Mouse (Mus musculus): ENCODE results near the gene Ctnna3.
A peak's percentile ranks its signal among the peaks of the same experiment; 100 is the strongest.

The Ctnna3 gene

DNA sequence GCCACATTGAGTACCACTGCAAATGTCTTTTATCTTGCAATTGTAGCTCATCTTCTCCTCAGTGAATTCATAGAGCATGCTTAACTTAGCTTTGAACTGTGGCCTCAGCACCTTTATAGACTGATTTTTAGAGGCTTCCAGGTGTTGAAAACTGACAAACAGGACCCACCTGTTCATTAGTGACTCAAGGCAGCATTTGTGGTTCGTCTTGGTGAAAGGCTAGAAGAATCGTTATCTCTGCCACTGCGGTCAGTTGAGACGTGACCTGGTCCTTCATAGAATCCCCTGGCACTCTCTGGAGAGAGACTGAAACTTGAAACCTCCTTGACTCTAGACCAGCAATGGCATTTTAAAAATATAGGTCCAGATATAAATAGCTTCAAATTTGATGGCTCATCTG, 96.1 kb downstream of the Ctnna3 start:
- no peak for DNase-seq (ENCODE audit: low spot score in 2 of 2)

DNA sequence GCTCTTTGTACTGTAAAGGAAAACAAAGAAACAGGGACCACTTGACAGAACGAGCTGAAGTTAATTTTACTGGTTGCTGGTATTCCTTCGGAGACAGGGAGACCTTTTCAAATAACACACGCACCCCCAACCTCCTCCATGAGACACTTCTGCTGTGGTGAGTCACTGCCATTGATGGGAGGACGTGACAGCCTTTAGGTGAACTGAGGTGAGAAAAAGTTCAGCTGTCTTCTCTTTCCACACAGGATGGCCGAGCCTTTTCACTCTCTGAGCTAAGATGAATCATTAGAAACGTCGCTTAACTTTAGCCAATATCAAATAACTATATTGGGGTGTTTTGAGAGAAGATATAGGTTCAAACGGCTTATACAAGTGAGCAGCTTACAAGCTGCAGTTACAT, 102.5 kb downstream of the Ctnna3 start:
- no peak for DNase-seq (ENCODE audit: low spot score in 2 of 2)

DNA sequence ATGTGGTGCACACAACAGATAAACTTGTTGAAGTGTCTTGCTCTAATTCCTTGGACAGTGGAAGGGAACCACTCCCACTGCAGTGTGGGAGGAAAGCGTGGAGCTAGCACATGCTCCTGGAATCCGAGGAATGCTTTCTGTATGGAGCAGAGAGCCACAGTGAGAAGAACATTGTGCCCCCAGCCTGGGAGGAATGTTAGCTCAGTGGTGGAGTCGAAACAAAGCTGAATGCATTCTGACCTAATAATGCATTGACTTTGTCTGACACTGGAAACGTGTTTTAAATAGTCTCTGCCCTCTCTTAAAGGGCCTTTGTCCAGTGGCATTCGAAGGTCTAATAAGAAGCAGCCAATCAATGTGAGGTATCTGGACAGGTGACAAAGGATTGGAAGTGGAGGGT, 111.9 kb downstream of the Ctnna3 start:
- peak; percentile 2 to 7 for DNase-seq (ENCODE audit: low spot score in 2 of 2)

DNA sequence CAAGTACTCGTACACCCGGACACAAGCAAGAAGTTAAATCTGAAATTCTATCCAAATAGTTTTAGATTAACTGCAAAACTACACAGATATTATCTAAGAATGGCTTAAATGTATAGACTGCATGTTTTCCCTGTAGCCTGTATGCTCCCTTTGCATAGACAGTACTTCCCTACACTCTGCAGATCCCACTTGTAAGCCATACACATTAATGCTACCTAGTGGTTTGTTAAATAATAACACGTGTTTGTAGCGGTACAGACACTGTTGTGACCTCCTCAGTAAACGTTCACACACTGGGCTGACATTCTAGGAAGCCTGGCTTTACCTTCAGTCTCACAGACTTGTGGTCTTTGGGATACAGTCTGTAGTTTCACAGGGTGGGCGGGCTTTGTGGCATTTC, 112.6 kb downstream of the Ctnna3 start:
- DNase-seq (ENCODE audit: low spot score in 2 of 2): no peak

DNA sequence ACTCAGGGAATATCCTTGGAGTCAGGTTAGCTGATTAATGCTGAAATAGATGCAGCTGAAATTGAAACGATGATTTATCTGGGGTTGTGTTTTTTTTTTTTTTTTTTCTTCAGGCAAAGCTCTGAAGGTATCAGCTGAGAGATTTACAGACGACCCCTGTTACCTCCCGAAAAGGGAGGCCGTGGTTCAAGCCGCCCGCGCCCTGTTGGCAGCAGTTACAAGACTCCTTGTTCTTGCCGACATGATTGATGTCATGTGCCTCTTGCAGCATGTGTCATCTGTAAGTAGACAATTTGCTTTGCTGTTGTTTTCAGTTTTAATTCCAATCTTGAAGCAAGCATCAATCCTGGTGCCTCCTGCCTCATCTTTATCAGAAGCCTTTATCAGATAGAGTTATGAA, 136.8 kb downstream of the Ctnna3 start:
- DNase-seq (ENCODE audit: low spot score in 2 of 2): no peak

DNA sequence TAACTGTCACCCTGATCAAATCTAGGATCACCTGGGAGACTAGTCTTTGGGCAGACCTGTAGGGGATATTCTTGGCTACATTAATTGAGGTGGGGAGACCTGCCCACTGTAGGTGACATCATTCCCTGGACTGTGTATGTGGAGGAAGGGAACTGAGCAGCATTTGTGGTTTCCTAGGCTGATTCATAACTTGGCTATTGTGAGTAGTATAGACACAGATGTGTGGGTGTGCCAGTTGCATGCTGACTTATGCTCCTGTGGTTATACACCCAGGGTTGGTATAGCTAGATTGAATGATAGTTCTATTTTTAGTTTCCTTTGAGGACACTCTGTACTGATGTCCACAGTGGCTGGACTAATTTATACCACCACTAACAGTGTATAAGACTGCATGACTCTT, 141.7 kb downstream of the Ctnna3 start:
- no peak for DNase-seq (ENCODE audit: low spot score in 2 of 2)

DNA sequence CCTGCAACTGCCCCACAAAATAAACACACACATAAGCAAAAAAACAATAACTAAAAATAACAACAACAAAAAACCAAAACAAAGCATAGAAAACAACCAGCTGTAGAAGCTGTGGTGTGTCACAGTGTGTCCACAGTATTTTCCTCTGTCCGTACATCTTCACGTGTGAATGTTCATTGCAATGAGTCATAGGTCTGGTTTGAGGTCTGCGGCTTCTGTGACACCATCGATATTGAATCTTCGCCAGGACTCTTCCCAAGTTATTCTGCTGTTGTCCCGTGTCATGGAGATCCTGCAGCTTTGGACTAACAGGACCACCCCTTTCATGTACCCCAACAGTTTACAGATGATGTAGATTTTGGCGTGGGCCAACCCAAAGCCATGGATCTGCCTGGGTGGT, 143.0 kb downstream of the Ctnna3 start:
- DNase-seq (ENCODE audit: low spot score in 2 of 2): no peak

DNA sequence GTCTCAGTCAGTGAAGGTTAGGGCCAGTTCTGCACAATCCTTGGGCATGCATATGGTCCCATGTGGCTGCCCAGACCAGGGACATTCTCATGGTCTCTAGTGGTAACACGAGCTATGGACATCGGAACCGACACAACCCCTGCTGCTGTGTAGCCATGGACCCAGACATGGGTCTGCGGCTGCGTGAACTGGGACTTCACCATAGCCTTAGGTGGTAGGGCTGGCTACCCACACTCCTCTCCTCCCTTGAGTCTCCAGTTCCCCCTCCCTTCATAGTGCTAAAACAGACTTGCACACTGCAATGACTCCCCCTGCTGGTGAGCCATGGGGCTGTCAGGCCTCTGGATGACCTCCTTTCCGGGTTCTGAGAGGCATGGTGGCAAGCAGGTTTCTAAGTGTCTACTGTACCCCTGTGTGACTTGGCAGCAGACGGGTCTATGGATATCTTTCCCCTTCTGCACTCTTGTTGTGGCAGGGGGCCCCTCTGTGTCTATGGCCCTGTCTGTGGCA, 144.3 kb downstream of the Ctnna3 start:
- DNase-seq (ENCODE audit: low spot score in 2 of 2): no peak

DNA sequence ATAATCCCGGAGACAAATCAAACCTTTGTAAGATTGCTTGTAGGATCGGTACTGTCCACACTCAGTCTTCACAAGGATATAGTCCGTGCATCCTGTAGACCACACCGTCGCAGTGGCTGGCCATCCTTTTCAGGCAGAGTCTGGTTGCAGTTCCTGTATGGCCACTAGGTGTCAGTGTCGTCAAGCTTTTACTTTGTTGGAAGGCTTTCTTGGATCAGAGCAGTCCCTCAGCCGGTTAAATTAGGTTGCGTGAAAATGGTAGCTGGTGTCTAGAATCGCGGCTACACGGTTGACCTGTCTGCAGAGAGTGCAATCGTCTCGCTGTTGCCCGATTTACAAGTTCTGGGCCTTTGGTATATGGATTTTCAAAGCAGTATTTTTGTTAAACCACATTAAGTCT, 152.7 kb downstream of the Ctnna3 start:
- peak; percentile 24 to 73 for DNase-seq (ENCODE audit: low spot score in 2 of 2)

DNA sequence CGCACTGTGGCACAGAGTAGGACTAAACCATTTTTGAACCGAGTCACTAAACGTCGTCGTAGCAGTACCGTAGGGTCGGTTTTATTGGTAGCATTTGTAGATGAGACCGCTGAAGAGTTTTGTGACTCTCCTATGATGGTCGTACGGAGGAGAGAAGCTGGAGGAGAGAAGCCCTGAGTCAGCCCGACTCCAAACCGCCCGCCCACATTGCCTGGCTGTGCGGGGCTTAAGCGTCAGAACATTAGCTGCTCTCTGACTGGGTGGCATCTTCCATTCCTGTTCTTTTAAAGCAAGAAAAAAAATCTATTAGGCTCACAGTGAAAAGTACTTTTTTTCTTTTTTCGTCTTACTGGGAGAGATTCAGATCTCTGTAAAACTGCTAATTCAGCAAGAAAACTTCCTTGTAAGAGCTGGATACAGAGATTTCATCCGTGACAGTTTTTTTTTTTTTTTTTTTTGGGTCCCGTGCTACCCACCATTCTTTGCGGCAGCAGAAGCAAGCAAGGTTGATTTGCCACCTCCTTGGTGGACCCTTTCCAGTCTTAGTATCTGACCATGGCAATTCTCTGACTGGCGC, 154.0 kb downstream of the Ctnna3 start:
- no peak for DNase-seq (ENCODE audit: low spot score in 2 of 2)

DNA sequence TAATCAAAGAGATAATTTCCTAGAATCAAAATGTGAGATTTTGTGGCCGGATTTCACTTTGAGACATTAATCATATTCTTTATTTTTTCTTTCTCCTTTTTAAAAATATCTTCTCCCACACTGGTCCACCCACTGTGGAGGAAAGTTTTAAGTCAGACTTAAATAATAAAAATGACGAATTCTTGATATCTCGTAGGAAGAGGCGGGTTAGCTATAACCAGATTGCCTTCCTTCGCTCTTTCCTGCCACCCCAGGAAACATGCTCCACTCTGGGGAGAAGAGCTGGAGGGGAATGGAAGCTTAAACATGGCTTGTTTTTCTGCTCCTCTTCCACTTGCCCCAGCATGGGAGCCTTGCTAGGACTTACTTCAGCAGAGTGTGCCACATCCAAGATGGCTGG, 169.5 kb downstream of the Ctnna3 start:
- no peak for DNase-seq (ENCODE audit: low spot score in 2 of 2)

DNA sequence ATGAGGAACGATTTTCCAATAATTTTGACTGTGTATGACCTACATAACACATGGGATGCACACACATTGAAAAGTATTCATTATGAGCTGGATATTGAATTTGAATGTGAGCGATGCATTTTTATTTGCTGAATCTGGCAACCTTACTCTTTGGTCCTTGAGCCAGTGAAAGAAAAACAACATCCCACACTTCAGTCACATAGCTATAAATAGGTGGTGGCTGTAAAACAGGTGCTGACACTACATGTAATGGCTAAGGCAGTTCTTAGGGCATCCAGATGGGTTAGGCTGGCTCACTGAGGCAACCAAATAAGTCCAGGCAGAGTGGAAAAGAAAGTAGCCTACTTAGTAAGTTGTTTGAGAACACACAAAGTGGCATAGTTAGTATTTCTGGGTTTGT, 171.3 kb downstream of the Ctnna3 start:
- peak in 1 of 2 experiments; percentile 16 for DNase-seq (ENCODE audit: low spot score in 2 of 2)

DNA sequence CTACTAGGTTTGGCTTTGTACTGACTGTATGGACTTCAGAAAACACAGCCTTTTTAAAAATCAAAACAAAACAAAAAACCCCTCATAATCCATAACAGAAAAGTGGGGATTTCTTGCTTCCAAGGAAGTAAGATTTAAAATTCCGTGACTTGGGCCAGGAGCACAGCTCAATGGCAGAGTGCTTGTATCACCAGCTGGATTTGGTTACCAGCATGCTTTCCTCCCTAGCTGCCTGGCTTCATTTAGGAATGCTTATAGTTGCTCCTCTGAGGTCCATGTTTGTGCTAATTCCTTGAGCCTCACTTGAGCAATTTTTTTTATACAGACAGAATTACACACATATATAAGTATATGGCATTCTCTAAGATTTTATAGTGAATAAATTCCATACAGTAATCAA, 198.6 kb downstream of the Ctnna3 start:
- DNase-seq (ENCODE audit: low spot score in 2 of 2): no peak

DNA sequence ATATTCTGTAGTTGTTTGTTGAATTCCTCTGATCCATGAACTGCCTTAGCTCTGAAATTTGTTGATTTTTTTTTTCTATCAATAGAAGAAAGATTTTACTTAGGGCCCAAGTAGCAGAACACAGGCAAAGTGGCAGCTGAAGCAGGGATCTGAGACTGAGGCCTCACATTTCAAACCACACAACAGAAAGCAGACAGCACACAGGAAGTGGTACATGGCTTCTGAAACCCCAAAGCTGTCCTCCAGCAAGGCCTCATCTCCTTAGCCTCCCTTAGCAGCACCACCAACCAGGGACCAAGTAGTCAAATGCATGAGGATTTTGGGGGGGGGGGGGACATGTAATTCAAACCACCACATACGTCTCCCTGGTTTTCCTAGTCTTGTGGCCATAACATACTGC, 204.0 kb downstream of the Ctnna3 start:
- no peak for DNase-seq (ENCODE audit: low spot score in 2 of 2)

DNA sequence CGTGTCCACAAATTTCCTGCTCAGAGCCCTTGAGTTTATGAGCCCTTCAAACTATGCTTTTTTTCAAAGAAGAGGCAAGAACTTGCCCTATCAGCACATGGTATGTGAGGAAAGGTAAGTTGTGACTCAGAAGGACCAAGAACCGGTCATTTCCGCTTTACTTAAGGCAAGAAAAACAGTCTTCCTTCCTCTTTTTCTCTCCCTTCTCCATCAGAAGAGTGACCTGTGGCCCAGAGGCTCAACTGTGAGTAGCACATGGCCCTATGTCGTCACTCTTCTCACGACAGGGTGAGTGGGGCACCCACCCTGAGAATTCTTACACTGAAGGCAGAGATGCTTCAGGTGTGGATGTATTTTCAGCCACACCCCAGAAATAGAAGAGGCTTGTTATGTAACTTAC, 208.1 kb downstream of the Ctnna3 start:
- no peak for DNase-seq (ENCODE audit: low spot score in 2 of 2)

DNA sequence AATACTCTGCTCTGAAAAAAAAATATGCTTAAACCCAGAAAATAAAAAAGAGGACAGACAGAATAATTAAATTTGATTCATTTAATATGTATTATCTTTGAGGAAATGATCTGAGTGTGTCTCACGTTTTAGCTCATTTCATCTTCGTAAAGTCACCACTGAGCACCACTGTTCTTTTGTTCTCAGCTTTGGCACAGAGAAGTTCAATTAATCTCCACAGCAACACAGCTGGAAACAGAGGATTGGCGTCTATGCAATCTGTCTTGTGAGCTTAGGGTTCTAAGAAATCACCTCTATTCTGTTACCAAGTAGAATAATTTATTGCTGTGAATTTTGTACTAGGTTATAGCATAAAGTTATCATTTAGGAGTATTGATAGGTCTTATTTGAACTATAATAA, 217.4 kb downstream of the Ctnna3 start:
- DNase-seq (ENCODE audit: low spot score in 2 of 2): no peak

DNA sequence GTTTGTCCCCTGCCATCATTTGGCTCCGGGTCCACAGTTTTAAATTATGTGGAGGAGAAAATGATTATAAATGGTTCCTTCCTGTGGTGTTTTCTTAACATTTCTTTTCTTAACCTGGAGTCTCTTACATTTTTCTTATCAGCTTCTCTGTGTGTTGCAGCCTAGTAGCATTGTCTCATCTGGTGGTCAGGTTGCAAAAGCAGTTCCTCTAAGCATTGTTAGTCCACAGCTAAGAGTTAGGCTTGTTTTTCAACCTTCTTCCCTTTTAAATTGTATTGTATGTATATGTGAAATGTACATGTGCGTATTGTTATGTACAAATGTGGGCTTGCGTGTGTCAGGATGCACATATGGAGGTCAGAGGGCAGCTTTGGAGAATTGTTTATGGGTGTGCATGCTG, 220.4 kb downstream of the Ctnna3 start:
- DNase-seq (ENCODE audit: low spot score in 2 of 2): no peak

DNA sequence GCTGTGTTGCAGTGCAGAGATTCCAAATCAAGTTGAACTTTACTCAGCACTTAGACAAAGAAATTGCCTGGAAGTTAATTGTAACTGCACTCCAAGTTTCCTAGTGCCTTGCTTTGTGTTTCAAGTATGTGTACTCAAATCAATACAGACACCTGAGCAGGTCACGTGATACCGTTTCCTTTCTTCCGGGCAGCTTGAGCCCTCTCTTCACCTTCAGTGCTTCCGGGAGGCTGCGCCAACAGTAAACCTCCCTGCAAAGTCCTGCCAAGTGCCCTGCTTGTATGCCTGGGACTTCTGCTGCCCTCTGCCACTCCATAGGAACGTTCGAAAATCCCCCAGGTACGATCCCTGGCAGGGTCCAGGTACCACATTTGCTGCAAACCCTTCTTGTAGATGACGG, 223.0 kb downstream of the Ctnna3 start:
- DNase-seq (ENCODE audit: low spot score in 2 of 2): no peak

DNA sequence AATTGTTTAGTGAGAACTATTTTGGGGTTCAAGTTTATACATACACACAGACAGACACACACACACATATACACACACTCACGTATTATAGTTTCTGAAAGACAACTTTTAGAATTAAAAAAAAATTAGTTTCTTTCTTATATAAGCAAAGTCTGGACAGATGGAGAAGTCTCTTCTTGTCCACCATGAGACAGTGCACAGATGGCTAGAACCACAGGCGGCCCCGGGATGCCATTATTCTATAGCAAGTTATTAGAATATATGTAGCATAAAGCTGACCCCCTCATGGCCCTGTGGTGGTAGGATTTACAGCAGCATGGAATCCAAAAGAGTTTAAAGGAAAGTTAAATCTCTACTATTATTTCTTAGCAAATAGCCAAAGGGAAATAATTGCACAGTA, 223.7 kb downstream of the Ctnna3 start:
- no peak for DNase-seq (ENCODE audit: low spot score in 2 of 2)

DNA sequence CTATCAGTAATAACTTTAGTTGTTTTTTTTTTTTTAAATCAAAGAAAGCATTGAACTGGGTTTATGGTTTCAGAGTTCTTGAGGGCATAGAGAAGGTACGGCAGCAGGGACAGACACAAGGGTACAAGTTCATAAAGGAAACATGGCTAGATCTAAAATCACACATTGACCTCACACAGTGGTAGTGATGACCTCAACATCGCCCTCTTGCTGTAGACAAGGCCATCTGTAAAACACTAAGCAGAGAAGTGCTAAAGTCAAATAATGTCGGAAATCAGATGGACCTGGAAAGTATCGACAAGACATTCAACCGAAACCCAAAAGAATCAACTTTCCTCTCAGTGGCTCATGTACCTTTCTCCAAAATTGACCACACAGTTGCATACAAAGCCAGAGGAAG, 224.7 kb downstream of the Ctnna3 start:
- no peak for DNase-seq (ENCODE audit: low spot score in 2 of 2)

DNA sequence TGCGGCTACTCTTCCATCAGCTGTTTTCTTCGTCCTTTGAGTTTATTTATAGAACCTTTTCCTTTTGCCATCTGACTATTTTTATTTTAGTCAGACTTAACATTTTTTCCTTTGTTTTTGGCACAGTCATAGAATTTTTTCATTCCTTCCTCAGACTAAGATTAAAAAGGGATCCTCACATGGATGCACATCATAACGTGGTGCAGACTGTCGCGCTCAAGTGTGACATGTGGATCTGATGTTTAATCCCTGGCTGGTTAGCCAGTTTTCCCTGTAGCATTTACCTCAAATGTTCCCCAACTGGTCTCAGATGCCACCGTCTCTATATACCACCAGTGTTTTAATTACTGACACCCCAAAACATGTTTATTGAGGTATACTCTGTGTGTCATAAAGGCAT, 246.4 kb downstream of the Ctnna3 start:
- DNase-seq (ENCODE audit: low spot score in 2 of 2): no peak

DNA sequence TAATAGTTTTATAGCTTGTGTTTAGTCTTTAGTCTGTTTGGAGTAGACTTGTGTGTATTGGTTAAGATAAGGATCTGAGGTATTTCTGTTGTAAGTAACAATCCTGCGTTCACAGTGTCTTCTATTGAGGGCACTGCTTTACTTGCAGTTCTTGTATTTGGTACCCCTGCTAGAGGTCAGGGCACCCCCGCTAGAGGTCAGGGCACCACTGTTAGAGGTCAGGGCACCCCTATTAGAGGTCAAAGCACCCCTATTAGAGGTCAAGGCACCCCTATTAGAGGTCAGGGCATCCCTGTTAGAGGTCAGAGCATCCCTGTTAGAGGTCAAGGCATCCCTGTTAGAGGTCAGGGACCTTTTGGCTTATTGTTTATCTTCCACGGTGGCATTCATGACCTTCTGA, 259.3 kb downstream of the Ctnna3 start:
- no peak for DNase-seq (ENCODE audit: low spot score in 2 of 2)

DNA sequence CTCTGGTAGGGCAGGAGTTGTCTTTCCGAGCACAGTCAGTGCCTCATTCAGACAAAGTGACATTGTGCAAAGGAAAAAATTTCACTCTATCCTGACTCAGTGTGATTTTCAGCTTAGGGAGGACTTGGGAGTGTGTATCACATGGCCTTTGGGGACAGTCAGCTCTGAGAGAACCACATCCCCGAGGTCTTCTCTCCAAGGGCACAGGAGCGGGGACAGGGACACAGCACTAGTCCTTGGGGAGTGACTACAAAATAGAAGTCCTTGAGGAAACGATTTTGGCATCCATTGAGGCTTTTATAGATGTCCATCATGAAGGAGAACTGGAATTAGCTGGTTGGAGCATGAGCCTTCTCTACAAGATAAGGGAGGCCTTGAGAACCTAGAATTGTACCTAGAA, 259.8 kb downstream of the Ctnna3 start:
- no peak for DNase-seq (ENCODE audit: low spot score in 2 of 2)

DNA sequence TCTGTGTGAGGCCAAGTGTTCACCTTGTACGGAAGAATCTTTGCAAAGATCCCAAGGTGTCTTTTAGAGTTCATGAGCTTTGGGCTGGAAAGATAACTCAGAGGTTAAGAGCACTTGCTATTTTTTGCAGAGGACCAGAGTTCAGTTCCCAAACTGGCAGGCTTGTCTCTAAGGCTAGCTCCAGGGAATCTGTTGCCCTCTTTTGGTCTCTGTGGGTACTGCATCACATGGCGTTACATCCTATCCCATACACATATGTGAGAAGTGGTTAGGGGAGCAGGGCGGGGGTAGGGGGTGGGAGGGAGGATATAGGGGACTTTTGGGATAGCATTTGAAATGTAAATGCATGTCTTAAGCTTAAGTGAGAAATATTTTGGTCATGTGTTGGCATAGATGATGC, 262.1 kb downstream of the Ctnna3 start:
- DNase-seq (ENCODE audit: low spot score in 2 of 2): no peak

DNA sequence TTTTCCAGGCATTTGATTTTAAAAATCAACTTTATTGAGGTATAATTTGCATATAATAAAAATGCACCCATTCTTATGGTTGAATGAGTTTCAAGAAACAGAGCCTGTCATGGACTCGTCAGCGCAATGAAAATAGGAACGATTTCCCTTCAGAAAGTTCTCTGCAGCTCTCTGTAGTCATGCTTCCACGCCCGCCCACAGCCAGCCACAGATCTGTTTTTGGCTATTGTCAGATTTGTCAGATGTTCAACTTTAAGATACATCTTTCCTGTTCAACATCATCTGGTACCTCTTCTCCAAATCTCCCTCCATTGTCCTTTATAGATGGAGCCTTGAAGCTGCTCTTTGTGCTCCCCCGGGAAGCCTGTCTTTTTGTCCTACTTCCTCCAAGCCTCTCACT, 280.3 kb downstream of the Ctnna3 start:
- DNase-seq (ENCODE audit: low spot score in 2 of 2): no peak

Measured in heart, adult 9 months (tissue).